Mouse (Mus musculus) hindlimb bud, embryonic 11.5 days (tissue): ENCODE results near the gene Ctnnbip1.

Experiments used
- DNase-seq: peaks from one replicate; pipeline ENCODE4 v3.0.0-alpha.2; 2012; ENCODE audit warnings: low read depth, low spot score; ENCODE audit errors: extremely low spot score

Gene Ctnnbip1

DNA sequence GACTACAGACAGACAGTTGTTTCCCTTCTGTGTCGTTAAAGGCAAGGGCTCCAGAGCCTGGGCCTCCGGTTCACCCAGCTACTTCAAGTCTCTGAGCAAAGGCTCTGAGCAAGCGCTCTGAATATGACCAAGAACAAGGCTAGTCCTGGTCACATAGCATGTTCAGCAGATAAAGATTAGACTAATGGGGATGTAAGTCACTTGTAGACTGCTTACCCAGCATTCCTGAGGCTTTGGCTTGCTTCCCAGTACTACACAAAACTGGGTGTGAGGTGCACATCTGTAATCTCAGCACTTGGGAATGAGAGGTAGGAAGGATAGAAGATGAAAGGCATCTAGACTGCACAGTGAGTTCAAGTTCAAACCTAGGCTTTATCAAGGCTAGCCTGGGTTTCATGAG is 40.4 kb downstream of the Ctnnbip1 start:
- DNase-seq, result no peak

DNA sequence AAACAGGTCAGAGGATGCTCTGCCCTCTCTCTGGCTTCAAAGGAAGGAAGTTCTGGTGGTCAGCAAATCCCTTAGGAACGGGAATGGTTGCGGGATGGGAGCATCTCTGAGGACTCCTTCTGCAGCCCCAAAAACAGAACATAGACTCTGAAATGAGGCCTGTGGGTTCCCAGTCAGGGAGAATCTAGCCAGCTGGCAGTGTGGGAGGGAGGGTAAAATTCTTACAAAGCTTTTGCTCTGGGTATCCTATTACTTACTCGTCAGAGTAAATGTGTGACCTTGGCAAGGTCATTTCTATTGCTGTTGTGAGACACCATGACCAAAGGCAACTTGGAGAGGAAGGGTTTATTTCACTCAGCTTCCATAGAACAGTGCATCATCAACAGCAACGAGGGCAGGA is 43.4 kb downstream of the Ctnnbip1 start:
- no peak for DNase-seq

DNA sequence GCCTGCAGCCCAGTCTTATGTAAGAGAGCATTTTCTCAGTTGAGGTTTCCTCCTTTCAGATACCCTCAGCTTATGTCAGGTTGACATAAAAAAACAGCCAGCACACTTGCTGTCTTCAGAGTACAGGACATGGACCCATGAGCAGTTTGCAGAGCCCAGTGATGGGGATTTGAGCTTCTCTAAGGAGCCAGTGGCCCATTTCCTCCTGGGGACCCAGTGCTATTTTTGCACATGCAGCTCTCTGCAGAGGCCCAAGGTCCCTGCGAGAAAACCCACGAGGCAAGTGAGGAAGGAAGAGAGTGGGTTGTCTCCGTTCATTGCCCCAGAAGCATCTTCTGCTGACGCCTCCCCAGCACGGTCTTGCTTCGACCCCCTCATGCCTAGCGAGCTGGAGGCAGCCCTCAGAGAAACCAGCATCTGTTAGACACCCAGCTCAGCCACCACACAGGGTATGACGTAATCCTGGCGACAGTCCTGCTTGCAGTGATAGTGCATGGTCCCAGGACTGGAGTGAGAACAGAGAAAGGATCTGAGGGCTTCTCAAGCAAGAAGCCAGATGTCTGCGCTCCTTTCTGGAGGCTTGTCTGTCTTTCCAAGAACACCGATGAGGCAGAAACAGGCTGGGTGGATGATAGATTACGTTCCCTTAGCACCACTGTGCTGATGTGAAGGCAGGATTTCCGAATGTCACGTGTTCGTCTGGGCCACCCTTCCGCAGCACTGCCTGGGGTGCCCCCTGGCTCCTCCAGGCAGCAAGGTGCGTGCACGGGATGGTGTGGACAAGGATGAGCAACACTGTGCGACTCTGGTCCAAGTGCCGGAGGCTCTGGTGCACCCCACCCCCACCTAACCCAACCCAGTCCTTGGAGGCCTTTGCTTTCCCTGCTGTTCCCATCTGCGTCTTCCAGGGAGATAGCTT is 44.2 kb downstream of the Ctnnbip1 start:
- DNase-seq, result no peak

DNA sequence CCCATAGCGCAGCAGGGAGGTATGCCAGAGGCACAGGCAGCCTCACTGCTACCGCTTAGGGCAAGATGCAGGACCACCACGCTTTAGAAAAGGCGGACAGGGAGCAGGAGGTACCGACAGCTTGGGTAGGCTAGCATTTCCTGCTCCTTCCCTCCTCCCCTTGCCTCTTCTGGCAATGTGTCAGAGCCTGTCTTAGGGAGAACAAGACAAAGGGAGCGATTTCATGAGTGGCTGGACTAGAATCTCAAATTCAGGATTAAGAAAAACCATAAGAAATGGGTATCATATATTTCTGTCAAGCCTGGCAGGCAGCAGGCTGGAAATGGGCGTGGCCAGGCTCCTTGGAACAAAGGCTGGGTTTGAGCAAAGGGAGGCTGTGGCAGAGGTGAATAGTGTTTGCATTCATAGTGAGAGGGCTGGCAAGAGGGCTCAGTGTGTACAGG is 44.9 kb downstream of the Ctnnbip1 start:
- no peak for DNase-seq

GRCm38 (mm10) chr4:149563941-149564361 is 45.9 kb downstream of the Ctnnbip1 start:
- DNase-seq, result no peak

GRCm38 (mm10) chr4:149564452-149565407 is 46.7 kb downstream of the Ctnnbip1 start:
- no peak for DNase-seq

- DNase-seq, result no peak
These were observed 49.5 kb downstream of the Ctnnbip1 start for GRCm38 (mm10) chr4:149567432-149568026.

DNA sequence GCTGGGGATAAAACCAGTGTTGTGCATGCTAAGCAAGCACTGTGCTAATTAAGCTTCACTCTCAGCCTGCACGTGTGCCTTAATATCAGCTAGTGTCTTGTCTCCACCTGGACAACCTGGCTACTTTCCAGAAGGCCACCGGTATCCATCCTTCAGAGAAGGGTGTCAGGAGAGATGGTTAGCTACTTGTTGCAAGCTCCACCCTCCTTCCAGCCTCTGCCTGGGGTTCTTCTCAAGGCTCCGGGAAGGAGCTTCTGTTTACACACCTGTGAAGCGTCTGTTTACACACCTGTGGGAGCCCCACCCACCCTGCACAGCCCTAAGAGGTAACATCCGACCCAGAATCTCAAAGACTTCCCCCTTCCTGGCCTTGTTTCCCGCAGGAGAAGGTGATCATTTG is 50.6 kb downstream of the Ctnnbip1 start:
- DNase-seq, result no peak

- DNase-seq, result no peak
These were observed 51.9 kb downstream of the Ctnnbip1 start for GRCm38 (mm10) chr4:149569781-149570497.

GRCm38 (mm10) chr4:149570498-149570863 is 52.4 kb downstream of the Ctnnbip1 start:
- DNase-seq, result no peak

GRCm38 (mm10) chr4:149571209-149571608 is 53.2 kb downstream of the Ctnnbip1 start:
- no peak for DNase-seq

DNA sequence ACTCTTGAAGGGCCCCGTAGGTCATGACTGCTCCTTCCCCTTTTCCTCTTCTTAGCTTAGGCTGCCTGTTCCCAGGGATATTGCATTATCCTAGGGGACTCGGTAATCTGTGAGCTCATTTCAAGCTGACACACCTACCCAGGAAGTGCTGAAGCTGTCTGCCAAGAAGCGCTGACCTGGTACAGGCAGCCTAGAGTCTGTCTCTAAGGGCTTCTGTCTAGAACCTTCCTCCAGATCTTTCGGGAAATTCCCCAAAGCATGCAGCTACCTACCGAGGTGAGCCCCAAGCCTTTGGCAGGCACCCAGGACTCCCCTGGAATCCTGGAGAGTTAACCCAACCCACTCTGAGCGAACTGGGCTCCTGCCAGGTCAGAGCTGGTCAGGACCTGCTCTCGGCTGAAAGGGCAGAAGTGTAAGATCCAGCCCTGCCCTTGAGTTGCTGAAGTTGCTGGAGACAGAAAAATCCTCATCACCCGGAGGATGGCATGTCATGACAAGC is 53.7 kb downstream of the Ctnnbip1 start:
- no peak for DNase-seq

- no peak for DNase-seq
These were observed 54.4 kb downstream of the Ctnnbip1 start for GRCm38 (mm10) chr4:149572446-149572845.

DNA sequence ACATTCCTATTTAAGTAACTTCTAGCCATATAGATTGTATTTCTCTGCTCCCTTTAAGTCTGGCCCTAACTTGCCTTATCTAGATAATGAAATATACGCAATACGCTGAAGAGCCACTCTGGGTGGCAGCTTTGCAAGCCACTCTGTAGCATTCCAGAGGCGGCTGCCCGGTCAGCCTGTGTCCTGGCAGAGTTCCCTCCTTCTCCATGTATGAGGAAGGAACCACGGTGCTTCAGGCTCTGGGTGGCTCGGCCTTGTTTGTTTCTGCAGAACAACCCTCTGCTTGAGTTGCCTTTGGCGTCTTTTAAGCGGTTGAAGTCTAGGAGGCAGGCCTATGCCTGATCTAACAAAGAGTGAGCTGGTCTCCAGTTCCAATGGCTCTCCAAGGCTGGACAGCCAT is 54.8 kb downstream of the Ctnnbip1 start:
- DNase-seq, result no peak

DNA sequence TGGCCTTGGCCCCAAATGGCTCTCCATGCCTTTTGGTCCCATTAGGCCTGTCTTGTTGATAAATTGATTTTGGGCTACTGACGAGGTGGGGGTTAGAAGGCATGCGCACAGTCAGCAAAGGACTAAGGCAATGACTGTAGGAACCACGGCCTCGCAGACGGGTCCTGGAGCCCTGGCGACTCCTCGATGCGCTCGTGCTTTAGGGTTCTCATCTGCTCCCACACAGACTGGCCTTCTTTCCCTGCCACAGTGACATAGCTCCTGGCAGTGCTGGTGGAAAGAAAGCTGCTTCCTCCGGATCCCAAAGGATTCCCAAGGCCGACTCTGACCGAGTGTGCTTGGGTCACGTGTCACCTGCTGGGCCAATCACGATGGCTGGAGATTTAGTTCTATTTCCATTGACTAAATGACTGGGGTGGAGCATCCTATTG is 56.4 kb downstream of the Ctnnbip1 start:
- DNase-seq, result no peak

GRCm38 (mm10) chr4:149576061-149576460 is 58.0 kb downstream of the Ctnnbip1 start:
- no peak for DNase-seq

DNA sequence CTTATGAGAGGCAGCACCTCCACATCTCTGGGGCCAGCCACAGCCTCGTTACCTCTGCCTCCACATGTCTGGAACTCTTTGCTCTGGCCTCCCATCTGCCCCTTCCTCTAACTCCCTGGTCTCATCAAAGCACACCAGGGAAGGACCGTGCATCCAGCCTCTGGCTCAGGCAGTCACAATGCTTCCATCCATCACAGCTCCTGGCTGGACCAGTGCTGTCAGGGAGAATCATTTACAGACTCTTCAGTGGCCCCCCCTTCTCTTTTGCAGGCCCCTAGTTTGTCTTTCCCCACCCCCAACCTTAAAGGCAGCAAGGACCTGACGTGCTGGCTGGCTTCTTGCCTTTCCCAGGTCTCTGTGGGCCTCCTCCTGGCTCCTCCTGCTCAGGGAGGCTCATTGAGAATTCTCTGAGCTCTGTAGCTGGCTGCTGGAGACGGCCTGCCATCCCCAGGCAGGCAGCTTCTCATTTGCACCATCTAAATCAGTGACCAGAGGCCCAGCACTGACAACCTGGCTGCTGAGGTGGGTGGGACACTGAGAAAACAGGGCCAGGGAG is 59.0 kb downstream of the Ctnnbip1 start:
- DNase-seq, result no peak

DNA sequence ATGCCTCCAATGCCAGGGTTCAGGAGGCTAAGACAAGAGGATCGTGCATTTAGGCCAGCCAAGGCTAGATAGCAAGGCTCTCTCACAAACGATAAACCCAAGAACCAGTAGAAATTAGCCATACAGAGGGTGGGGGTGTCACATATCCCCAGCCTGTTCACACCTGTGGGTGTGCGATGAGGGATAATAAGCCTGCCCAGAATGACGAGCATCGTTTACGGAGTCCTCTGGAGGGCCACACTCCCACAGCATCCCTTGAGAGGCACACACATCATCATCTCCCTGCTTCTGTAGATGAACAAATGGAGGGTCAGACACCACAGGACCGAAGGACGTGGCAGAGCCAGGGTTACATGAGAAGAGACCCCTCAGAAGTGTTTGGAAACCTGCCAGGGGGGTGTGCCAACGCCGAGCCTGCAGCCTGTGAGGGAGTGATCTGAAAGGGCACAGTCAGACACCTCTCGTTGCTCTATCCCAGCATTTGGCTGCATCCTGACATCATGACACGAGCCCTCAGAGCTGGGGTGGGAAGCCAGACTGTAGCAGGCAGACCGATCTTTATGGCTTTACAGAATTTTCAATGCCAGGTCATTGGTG is 60.1 kb downstream of the Ctnnbip1 start:
- no peak for DNase-seq

DNA sequence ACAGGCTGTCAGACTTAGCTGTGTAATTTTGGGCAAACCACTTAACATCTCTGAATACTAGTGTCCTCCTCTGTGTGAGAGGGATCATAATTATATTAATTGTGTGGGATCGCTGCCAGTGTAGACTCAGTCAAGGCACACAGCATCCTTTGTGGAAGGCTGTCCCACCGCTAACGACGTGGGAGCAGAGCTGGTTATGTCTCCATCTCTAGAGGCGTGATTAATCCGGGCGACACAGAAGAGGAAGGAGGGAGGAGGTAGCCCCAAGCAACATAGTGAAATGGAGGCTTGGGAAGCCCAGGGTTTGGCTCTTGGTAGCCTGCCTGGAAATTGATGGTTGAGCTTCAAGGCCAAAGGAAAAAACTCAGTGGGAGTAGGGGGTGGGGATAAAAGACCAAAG is 60.8 kb downstream of the Ctnnbip1 start:
- DNase-seq, result no peak

DNA sequence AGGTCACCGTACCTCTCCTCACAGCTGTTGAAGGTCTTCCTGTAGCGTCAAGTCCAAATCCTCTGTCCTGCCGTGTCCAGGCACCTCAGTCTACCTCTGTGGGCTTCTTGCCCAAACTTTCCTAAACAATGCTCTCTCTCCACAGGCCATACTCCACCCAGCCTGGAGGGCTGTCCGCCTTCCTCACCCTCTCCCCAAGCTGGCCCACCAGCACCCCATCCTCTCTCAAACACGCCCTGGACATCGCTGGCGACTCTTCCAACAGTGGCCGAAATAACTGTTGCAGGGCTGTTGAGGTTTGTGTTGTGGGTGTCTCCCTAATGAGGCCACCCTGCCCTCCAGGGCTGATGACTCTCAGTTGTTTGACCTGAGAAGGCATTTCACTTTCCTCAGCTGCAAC is 67.2 kb downstream of the Ctnnbip1 start:
- no peak for DNase-seq
